Mouse (Mus musculus) Muller cell, postnatal 12 days (primary cell): ENCODE data around the gene Adora1.

Experiments
- DNase-seq: peaks from one replicate; pipeline ENCODE4 v3.0.0-alpha.2; 2015; ENCODE audit errors: inconsistent ontology term

The Adora1 gene

DNA sequence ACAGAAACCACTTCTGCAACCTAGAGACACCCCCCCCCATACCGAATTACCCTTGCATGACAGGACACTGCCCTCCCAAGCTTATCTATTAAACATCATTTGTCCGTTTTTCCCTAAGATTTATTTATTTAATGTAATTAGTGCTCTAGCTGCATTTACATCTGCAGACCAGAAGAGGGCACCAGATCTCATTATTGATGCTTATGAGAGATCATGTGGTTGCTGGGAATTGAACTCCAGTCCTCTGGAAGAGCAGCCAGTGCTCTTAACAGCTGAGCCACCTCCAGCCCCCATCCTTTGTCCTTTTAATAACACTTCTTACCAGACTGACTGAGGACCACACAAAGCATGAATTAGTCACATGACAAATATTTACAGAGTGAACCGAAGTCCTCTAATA lies 80.6 kb downstream of the Adora1 start:
- DNase-seq = no peak

DNA sequence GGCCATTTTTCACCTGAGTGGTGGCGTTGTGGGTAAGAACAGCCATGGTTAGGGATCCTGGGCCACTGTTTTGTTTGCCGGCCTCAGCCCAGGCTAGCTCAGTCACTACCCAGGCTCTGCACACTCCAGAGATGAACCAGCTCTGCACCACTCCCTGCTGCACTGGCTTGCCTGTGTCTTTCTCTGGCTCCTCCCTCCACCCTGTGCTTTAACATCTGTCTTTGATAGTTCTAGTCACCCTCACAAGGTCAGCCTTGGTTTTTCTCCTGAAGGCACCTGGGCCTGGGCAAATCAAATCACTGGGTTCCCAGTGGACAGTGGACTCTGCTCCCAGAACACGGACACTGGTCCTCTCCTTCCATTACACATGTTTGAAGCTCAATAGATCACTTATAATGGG lies 81.1 kb downstream of the Adora1 start:
- DNase-seq = no peak

DNA sequence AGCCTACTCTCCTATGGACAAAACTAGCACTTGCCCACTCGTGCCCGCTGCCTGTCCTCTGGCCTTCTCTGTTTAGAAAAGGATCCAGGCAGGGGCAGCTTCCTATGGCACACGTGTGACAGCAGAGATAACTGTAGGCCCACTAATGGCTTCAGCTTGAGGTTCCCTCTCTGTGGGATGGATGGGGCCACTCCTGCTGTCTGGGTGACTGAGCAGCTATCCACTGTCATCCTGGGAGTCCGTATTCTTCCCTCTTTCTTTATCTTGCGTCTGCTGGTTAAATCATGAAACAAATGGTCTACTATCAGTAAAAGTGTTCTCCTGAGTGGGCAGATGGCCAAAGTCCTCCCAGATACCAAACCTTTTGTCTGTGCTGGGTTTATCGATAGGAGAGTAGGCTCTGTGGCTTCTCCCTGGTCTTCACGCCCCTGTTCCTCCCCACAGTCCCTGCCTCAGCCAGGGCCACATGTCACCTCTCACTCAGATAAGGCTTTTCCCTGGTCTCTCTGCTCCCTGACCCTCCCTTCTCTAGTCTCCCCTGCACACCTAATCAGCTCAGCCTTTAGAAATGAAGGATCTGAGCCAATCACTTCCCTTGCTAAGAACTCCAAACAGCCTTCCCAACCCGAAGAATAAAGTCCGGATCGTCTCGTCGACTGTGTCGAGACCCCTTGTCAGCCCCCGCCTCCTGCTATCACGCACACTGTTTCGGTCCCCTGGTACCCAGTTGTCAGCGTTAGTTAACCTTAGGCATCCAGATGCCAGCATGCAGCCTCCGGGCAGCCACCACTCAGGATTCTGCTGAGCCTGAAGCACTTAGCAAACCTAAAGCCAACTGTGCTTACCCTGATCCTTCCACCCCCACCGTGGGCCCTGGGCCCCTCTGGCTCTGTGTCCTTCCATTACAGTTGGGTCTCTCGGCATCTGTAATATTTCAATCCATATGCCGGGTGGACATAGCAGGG lies 82.3 kb downstream of the Adora1 start:
- DNase-seq = no peak

DNA sequence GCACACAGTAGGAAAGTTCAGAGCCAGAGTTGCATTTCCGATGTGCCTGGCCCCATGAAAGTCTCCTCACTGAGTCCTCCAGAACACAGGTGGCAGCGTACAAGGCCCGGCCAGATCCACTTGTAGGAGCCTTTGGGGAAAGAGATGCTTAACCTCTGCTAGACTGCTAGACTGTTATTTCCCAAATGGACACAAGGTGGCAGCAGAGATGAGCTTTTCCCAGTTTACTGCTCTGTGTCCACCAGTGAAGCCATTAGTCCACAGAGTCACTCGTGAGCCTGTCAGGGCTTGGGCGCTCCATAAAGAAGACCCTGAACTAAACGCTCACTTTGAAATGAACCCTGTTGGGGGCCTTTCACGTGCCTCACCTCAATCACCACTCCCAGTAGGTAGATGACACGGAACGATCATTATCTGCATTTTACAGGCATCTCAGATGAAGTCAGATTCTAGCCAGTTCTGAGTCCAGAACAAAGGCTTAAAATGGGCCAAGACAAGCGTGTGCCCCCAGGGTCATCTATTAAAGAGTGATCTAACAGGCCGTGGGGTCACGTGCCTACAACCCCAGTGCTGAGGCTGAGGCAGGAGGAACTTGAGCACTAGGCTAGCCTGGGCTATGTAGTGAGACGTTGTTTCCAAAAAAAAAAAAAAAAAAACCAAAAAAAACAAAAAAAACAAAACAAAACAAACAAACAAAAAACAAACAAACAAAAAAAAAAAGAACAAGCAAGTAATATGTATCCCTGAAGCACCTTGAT lies 83.4 kb downstream of the Adora1 start:
- peak; percentile 87 for DNase-seq

DNA sequence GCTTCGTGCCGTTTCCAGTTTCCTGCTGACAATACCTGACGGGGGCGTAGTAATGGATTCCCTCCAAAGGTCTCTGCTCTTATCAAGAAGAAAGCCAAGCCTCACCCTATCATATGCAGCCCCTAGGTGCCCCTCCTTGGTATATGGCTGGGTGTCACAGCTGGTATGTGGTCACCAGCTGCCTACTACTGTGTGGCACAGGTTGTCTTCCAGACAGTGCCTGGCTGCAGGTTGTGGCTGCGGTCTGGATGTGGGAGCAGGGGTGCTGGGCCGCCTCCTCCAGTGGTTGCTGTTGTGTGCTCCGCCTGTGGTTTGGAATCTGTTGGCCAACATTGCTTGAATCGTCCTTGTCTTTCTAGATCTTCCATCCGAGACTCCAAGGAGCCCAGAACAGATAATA lies 84.5 kb downstream of the Adora1 start:
- no peak for DNase-seq

DNA sequence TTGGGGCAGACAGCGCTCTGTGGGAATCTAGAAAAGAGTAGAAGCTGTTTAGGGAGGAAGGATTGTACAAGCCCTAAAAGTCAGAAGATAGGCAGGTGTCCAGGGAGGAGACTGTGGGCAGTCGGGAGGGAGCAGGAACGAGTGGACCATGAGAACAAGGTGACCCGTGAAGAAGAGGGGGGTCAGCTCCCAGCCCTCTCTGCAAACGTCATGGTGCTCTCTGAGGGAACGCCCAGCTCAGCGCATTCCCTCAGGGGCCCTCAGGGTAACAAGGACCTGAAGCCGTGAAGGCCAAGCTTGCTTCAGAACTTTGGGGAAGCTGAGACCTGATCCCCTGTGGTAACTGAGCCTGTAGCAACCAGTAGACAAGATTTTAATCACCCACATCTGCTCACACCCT lies 85.2 kb downstream of the Adora1 start:
- no peak for DNase-seq
